Mouse (Mus musculus): ENCODE results near the gene Rab5c.

DNA sequence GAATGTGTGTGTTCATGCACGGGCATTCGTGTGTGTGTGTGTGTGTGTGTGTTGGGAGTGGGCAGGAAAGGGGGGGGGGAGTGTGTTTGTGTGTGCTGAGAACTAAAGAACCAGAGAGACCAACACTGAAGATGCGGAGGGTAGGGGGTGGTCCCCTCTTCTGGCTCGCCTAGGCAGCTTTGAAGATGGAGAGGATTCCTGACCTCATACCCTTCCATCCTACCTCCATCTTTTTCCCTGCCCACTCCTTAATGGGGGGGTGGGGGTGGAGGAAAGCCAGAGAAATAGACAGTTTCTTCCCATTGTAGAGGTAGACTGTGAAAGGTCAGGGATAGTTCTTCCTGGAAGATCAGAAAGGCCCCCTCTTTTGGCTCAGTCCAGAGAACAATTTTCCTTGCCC, 24.8 kb downstream of the Rab5c start:
- TF ChIP-seq POLR2A (IDR thresholded peaks at IDR 0.05; ENCODE audit: low read depth, low read length), result no peak
- no peak for TF ChIP-seq CTCF (IDR thresholded peaks at IDR 0.05; ENCODE audit: extremely low read depth, insufficient read length, insufficient replicate concordance, low read depth, low read length)

Measured in small intestine, adult 2 months (tissue).